Mouse (Mus musculus) heart, postnatal 4 days (tissue): Measurements from ENCODE around the gene Rnf167. TPM values are rescaled to one million over a fixed set of nuclear protein-coding genes. Genes with fewer than 3 reads are reported as not detected.

Experiments used
- DNase-seq: peaks from one replicate; pipeline ENCODE4 v3.0.0; 2021
- total RNA-seq, 2 experiments: library from RNA; stranded (reverse); gene quantifications; 2 replicates each; pipeline ENCODE4 v1.2.3; 2021

Rnf167 gene
- total RNA-seq, 2 experiments from 2014 or later = 42.1 to 42.8 TPM

GRCm38 (mm10) chr11:70678576-70678975 is 31.5 kb downstream of the Rnf167 start:
- DNase-seq = no peak

- DNase-seq = no peak
Observed at GRCm38 (mm10) chr11:70679361-70679760, 32.3 kb downstream of the Rnf167 start.

- no peak for DNase-seq
Observed at GRCm38 (mm10) chr11:70679894-70680293, 32.9 kb downstream of the Rnf167 start.

GRCm38 (mm10) chr11:70681170-70681569 is 34.1 kb downstream of the Rnf167 start:
- DNase-seq = no peak

GRCm38 (mm10) chr11:70681897-70682581 is 35.0 kb downstream of the Rnf167 start:
- DNase-seq = peak; percentile 63

GRCm38 (mm10) chr11:70683640-70684039 is 36.6 kb downstream of the Rnf167 start:
- no peak for DNase-seq

GRCm38 (mm10) chr11:70686901-70687566 is 40.0 kb downstream of the Rnf167 start:
- DNase-seq = peak; percentile 54

GRCm38 (mm10) chr11:70687601-70688199 is 40.7 kb downstream of the Rnf167 start, which contains the start of gene Camta2:
Camta2 (minus strand) TSS chr11:70688105.
- peak; percentile 92 for DNase-seq

GRCm38 (mm10) chr11:70688372-70688771 is 41.3 kb downstream of the Rnf167 start:
- DNase-seq = no peak

- no peak for DNase-seq
Observed at GRCm38 (mm10) chr11:70689578-70689977, 42.5 kb downstream of the Rnf167 start.

GRCm38 (mm10) chr11:70693504-70693903 is 46.5 kb downstream of the Rnf167 start:
- no peak for DNase-seq

- no peak for DNase-seq
Observed at GRCm38 (mm10) chr11:70697376-70697775, 50.3 kb downstream of the Rnf167 start.

GRCm38 (mm10) chr11:70699051-70699450 is 52.0 kb downstream of the Rnf167 start:
- DNase-seq = no peak

GRCm38 (mm10) chr11:70699722-70700556 is 52.9 kb downstream of the Rnf167 start, which contains the start of the genes Inca1 and Kif1c:
Inca1 (minus strand) TSS chr11:70700155.
Kif1c (plus strand) TSS chr11:70700548.
- DNase-seq = peak; percentile 98

GRCm38 (mm10) chr11:70700613-70701012 is 53.6 kb downstream of the Rnf167 start:
- DNase-seq = peak; percentile 86

Other genes with a start within 250 kb of the Rnf167 start
- gene Pelp1, start 237.2 kb upstream of the Rnf167 start, total RNA-seq = 10 to 100 TPM; 25.6 to 27.9 TPM
- gene Arrb2, start 214.6 kb upstream of the Rnf167 start, total RNA-seq = 10 to 100 TPM; 12.0 to 12.7 TPM
- 10 to 100 TPM; 12.3 to 13.2 TPM for gene Med11, start 195.3 kb upstream of the Rnf167 start, total RNA-seq
- 1 to 10 TPM in 1 of 2 experiments, under 1 TPM in 1; 0.92 to 2.0 TPM for gene Zmynd15, start 187.8 kb upstream of the Rnf167 start, total RNA-seq
- 1 to 10 TPM; 6.2 to 6.5 TPM for gene Cxcl16, start 187.3 kb upstream of the Rnf167 start, total RNA-seq
- gene Tm4sf5, start 142.0 kb upstream of the Rnf167 start, total RNA-seq = 1 to 10 TPM; 1.7 to 2.5 TPM
- under 1 TPM in 1 of 2 experiments, not detected in 1; 0.43 TPM for gene Vmo1, start 132.6 kb upstream of the Rnf167 start, total RNA-seq
- gene Gltpd2, start 128.0 kb upstream of the Rnf167 start, total RNA-seq = not detected
- gene Psmb6, start 121.9 kb upstream of the Rnf167 start, total RNA-seq = 100 to 1,000 TPM; 296 TPM
- not detected for gene Gm40193, start 114.3 kb upstream of the Rnf167 start, total RNA-seq
- 1 to 10 TPM; 8.3 to 9.3 TPM for gene Pld2, start 107.2 kb upstream of the Rnf167 start, total RNA-seq
- gene Mink1, start 84.4 kb upstream of the Rnf167 start, total RNA-seq = 10 to 100 TPM; 38.2 to 42.5 TPM
- not detected for gene 4930544D05Rik, start 31.4 kb upstream of the Rnf167 start, total RNA-seq
- gene Chrne, start 28.0 kb upstream of the Rnf167 start, total RNA-seq = not detected
- gene Gp1ba, start 8.1 kb upstream of the Rnf167 start, total RNA-seq = under 1 TPM; 0.16 to 0.26 TPM
- gene Slc25a11, start 244 bp downstream of the Rnf167 start, total RNA-seq = 100 to 1,000 TPM; 311 to 313 TPM
- gene Pfn1, start 7.4 kb downstream of the Rnf167 start, total RNA-seq = 100 to 1,000 TPM; 572 to 580 TPM
- 1,000 to 10,000 TPM; 1,339 to 1,391 TPM for gene Eno3, start 10.0 kb downstream of the Rnf167 start, total RNA-seq
- 10 to 100 TPM; 86.2 to 92.3 TPM for gene Spag7, start 22.2 kb downstream of the Rnf167 start, total RNA-seq
- 10 to 100 TPM; 22.2 to 23.5 TPM for gene Camta2, start 40.9 kb downstream of the Rnf167 start, total RNA-seq
- gene Inca1, start 52.9 kb downstream of the Rnf167 start, total RNA-seq = 1 to 10 TPM; 1.7 to 2.2 TPM
- 100 to 1,000 TPM; 238 to 241 TPM for gene Kif1c, start 53.3 kb downstream of the Rnf167 start, total RNA-seq
- 10 to 100 TPM; 11.8 to 12.1 TPM for gene Zfp3, start 117.0 kb downstream of the Rnf167 start, total RNA-seq
- gene Scimp, start 165.4 kb downstream of the Rnf167 start, total RNA-seq = not detected
- 10 to 100 TPM; 34.7 to 38.0 TPM for gene Rabep1, start 197.5 kb downstream of the Rnf167 start, total RNA-seq